Mouse (Mus musculus) megakaryocyte, embryonic 14.5 days (primary cell): Measurements from ENCODE around the gene Mettl15. TPM values are rescaled to one million over a fixed set of nuclear protein-coding genes. Genes with fewer than 3 reads are reported as not detected.

ENCODE experiments used
- H3K27me3 ChIP-seq: replicated peaks from 2 replicates; pipeline ENCODE3; 2012; ENCODE audit warnings: inconsistent platforms
- H3K36me3 ChIP-seq: replicated peaks from 2 replicates; pipeline ENCODE3; 2012; ENCODE audit warnings: low read length, inconsistent platforms, mixed read lengths
- H3K4me1 ChIP-seq: 2 replicates; pipeline ENCODE4 v1.6.1; 2012; ENCODE audit warnings: inconsistent platforms
- H3K4me3 ChIP-seq: replicated peaks from 2 replicates; pipeline ENCODE3; 2012; ENCODE audit warnings: moderate library complexity, mild to moderate bottlenecking, inconsistent platforms
- H3K9me3 ChIP-seq: 2 replicates; pipeline ENCODE4 v1.6.1; 2012; ENCODE audit warnings: inconsistent platforms
- FLI1 ChIP-seq: IDR thresholded peaks from 2 replicates; pipeline ENCODE4 v1.6.1; 2012; ENCODE audit warnings: low read length, inconsistent platforms, mixed read lengths
- GATA1 ChIP-seq: IDR thresholded peaks from 3 replicates; pipeline ENCODE4 v1.6.1; 2012; ENCODE audit warnings: mixed read lengths, low read length, inconsistent platforms, borderline replicate concordance
- polyA plus RNA-seq: library from polyadenylated mRNA; stranded (reverse); fragments of >175 nt; gene quantifications from 2 replicates; pipeline ENCODE4 v1.2.3, GENCODE M21; 2012; ENCODE audit warnings: low replicate concordance; ENCODE audit not compliant: insufficient read depth

The Mettl15 gene
- polyA plus RNA-seq = 0.08 TPM in 1 of 2 replicates, not detected in the other

DNA sequence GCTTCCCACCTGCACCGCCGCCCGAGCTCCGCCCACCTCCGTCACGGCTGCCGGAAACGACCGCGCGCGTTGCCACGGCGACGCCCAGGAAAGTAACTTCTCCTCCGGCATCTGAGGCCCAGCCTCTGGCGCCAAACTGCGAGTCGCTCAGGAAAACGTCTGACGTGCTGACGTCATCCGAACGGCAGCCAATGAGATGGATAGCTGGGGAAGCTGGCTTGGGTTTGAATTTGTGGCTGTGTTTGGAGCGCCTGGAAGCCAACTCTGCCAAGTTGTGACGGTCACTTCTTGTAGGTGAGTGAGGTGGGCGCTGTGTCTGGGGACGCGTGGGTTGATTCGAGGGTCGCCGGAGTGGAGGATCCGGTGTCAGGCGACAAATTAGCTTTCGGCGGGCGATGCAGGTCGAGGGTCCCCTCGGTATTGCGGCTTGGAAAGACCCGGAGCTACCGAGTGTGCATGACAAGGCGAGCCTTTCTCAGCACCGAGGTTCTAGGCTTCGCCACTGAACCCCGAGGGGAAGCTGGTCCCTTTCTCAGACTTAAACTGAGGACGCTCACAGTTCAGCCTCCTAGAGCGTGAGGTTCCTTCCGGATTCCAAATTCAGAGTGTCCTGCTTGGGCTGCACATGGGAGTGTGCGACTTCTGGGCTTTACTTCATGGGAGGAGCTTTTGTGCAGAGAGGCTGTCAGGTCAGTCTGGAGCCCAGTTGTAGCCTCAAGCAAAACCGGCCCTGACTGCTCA lies at the start of gene Mettl15, which contains the start of gene Kif18a:
Gene Mettl15 (minus strand): TSS at position 149 of the 741 bp plus-strand sequence.
Gene Kif18a (plus strand): TSS at position 139 of the 741 bp plus-strand sequence.
- H3K27me3 ChIP-seq = no peaks in the 10 kb centered on the region
- TF ChIP-seq GATA1 (no peak), FLI1 (0 out of 2 replicates have a peak, but pooled peaks have one; percentile 22)
- H3K9me3 ChIP-seq = no peaks in the 10 kb centered on the region
- H3K4me3 ChIP-seq = peak within 1 kb of the TSS; percentile 97
- H3K4me1 ChIP-seq = peaks cover 17% of the 10 kb centered on the region
- H3K36me3 ChIP-seq = no peaks in the 10 kb centered on the region

DNA sequence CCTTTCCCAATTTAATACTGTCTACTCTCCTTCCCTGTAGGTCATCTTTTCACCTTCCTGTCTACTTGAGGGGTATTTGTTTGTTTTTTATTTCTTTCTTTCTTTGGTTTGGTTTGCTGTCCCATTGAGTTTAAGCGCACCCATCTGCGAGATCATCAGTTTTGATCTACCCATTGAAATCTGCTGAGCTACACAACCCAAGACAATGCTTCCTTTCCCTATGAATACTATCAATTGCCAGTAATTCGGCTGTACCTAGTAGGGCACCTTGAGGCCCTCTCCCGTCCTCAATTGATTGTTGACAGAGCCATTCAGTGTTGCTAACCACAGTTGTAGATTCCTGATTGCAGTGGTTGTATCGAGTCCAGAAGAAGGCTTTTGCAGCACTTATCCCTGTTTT lies 30.8 kb upstream of the Mettl15 start:
- Histone ChIP-seq H3K9me3 (no peaks in the 10 kb centered on the region), H3K4me3 (no peak overlapping the region), H3K36me3 (peaks cover 51% of the 10 kb centered on the region), H3K27me3 (no peaks in the 10 kb centered on the region), H3K4me1 (no peaks in the 10 kb centered on the region)
- no peak for TF ChIP-seq FLI1
- no peak for TF ChIP-seq GATA1

DNA sequence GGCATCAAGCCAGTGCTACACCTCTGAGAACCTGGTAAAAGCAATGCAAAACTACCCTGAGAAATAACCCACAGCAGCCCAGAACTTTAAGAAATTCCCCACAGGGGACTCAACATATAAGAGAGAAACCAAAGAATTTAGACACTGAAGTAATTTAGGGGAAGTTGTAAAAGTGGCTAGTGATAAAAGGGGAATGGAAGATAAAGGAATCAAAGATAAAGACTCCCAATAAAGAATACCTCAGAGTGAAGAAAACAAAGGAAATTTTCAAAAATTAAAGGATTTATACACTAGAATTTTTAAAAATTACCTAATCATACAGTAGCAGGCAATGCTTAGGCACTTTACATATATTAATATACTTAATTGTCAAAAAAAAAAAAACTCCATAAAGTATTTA lies 23.1 kb upstream of the Mettl15 start:
- Histone ChIP-seq H3K4me1 (no peaks in the 10 kb centered on the region), H3K9me3 (no peaks in the 10 kb centered on the region), H3K36me3 (peaks cover 48% of the 10 kb centered on the region), H3K4me3 (no peak overlapping the region), H3K27me3 (no peaks in the 10 kb centered on the region)
- TF ChIP-seq GATA1 (no peak), FLI1 (no peak)

DNA sequence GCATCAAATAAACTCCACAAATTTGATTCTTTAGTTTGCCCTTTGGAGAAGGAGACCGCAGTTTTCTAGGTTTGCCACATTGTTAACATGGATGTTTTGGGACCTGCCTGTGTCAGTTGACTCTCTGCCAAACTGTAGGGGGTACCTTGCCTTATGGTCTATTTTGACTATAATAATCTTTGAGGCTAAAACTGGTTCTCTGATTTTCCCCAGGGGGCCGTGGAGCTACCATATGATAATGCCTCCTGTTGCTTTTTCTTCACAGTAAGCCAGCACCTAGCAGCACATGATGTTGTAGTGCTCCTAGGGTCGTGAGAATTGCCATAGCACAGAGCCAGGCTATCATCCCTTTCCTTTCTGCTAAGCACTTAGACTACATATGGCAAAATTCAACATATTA lies 21.7 kb upstream of the Mettl15 start:
- Histone ChIP-seq H3K4me3 (no peak overlapping the region), H3K27me3 (no peaks in the 10 kb centered on the region), H3K36me3 (peaks cover 44% of the 10 kb centered on the region), H3K9me3 (no peaks in the 10 kb centered on the region), H3K4me1 (no peaks in the 10 kb centered on the region)
- TF ChIP-seq FLI1 (no peak), GATA1 (no peak)

DNA sequence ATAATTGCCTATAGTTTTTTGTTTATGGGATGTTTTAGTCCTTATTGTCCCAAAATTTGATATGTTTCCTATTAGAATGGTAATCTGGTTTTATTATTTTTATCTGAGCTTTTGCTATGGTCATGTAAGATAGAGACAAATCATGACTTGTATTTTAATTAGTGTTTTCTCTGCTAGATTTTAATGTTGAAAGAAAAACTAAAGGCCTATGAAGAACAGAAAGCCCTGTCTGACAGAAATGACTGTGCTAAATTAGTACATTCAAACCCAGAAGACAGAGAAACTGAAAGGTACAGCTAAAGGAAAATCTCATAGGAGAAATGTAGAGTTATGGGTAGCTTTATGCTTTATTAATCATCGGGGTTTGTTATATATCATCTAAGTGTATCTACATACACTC lies 17.6 kb upstream of the Mettl15 start:
- TF ChIP-seq GATA1 (no peak), FLI1 (no peak)
- Histone ChIP-seq H3K4me3 (no peak overlapping the region), H3K36me3 (peaks cover 42% of the 10 kb centered on the region), H3K4me1 (no peaks in the 10 kb centered on the region), H3K9me3 (no peaks in the 10 kb centered on the region), H3K27me3 (no peaks in the 10 kb centered on the region)

DNA sequence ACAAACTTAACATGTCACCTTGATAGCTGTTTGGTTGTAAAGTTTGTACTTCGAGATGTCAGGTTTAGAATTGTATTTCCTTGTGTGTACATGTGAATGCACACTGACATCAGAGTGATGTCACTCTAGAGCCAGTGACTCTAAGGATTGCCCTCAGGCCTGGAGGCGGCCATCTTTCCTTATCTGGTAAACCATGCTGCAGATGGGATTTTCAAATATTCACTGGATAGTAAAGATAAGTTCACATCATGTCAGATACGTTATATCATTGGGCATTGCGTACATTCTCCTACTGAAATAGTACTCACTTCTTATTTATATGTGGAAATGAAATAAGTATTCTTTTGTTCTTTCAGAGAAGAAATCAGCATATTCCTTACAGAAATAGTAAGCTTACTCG lies 15.7 kb upstream of the Mettl15 start:
- no peaks in the 10 kb centered on the region for H3K9me3 ChIP-seq
- H3K4me3 ChIP-seq = no peak overlapping the region
- no peak for TF ChIP-seq GATA1
- no peak for TF ChIP-seq FLI1
- peaks cover 48% of the 10 kb centered on the region for H3K36me3 ChIP-seq
- H3K27me3 ChIP-seq = no peaks in the 10 kb centered on the region
- H3K4me1 ChIP-seq = no peaks in the 10 kb centered on the region

DNA sequence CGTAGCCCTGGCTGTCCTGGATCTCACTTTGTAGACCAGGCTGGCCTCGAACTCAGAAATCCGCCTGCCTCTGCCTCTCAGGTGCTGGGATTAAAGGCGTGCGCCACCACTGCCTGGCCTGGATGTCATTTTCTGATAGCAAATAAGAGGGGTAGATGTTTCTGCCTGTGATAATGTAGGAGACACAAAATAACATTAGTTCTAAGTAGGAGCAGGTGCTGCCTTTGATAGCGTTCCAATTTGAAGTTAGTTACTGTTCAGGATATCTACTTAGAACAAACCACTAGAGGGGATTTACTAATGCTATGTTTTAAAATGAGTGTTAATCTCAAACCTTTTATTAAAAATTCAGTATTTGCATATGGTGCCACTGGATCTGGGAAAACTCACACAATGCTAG lies 8.8 kb upstream of the Mettl15 start:
- Histone ChIP-seq H3K36me3 (peaks cover 43% of the 10 kb centered on the region), H3K9me3 (no peaks in the 10 kb centered on the region), H3K4me3 (no peak overlapping the region), H3K4me1 (peaks cover 16% of the 10 kb centered on the region), H3K27me3 (no peaks in the 10 kb centered on the region)
- TF ChIP-seq FLI1 (no peak), GATA1 (no peak)

DNA sequence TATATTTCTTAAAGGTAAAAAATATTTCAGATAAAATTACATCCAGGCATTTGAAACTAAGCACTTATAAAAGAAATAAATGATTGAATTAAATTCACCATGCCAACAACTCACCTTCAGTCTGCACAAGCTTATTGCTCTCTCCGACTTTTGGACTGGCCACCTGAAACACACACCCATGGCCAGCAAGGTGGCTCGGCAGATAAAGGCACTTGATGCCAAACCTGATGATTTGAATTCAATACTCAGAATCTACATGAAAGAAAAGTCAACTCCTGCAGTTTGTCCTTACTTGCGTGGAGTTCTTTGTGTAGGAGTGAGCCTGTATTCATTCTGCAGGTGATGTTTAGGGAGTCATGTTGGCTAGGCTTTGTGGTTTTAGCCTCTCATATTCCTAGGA lies 3.6 kb upstream of the Mettl15 start:
- no peak for TF ChIP-seq GATA1
- no peak for TF ChIP-seq FLI1
- H3K36me3 ChIP-seq = no peaks in the 10 kb centered on the region
- H3K4me3 ChIP-seq = no peak overlapping the region
- H3K4me1 ChIP-seq = peaks cover 27% of the 10 kb centered on the region
- no peaks in the 10 kb centered on the region for H3K9me3 ChIP-seq
- H3K27me3 ChIP-seq = no peaks in the 10 kb centered on the region

DNA sequence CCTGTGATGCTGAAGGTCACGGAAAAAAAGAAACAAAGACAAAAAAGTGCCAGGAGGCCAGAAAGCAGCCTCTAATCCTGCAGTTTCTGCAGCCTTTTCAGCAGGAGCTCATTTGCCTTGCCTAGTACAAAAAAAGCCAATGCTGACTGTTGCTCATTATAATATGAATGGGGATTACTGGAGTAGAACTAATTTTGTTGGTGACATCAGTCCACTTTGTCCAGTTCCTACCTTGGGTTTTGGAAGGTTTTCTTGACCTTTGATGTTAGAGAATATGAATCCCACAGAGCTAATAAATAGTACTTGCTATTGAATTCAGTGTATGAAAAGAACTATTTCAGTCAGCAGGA lies 768 bp upstream of the Mettl15 start:
- no peaks in the 10 kb centered on the region for H3K9me3 ChIP-seq
- no peak for TF ChIP-seq FLI1
- no peak for TF ChIP-seq GATA1
- H3K4me1 ChIP-seq = peaks cover 22% of the 10 kb centered on the region
- H3K4me3 ChIP-seq = peak overlapping the region; percentile 97
- no peaks in the 10 kb centered on the region for H3K27me3 ChIP-seq
- no peaks in the 10 kb centered on the region for H3K36me3 ChIP-seq

DNA sequence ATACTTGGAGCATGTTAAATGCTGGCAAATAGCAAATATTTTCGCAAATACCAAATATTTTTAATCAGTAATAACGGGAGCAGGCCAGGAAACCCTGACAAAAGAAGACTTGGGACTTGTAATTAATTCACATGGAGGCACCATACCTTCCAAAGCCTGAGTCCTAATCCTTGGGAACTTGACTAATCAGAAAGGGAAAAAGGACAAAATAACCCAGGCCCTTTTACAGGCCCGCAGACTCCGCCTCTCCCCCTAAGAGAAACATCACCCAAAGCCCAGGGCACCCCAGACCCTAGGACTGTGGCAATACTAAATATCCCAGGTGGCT lies 312 bp downstream of the Mettl15 start:
- Histone ChIP-seq H3K4me3 (peak overlapping the region; percentile 97), H3K4me1 (peaks cover 12% of the 10 kb centered on the region), H3K27me3 (no peaks in the 10 kb centered on the region), H3K9me3 (no peaks in the 10 kb centered on the region), H3K36me3 (no peaks in the 10 kb centered on the region)
- no peak for TF ChIP-seq GATA1
- no peak for TF ChIP-seq FLI1

DNA sequence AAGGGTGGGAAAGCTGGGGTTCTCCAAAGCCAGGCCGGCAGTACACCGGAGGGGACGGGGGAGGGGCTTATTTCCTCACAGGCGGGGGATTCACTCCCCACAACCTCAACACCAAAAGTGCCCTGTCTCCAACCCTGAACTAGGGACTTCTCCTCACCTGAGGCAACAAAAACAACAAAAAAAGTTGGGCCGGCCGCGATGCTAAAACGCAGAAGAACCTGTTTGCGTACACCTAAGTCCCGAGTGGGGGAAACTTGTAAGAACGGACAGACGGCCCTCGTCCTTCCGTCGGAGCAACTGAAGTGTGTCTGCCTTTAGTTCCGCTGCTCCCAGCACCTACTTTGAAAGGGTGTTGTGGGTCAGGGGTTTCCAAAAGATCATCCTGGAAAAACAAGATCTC lies 2.5 kb downstream of the Mettl15 start:
- Histone ChIP-seq H3K9me3 (no peaks in the 10 kb centered on the region), H3K36me3 (no peaks in the 10 kb centered on the region), H3K4me1 (peaks cover 12% of the 10 kb centered on the region), H3K4me3 (peak overlapping the region; percentile 94), H3K27me3 (no peaks in the 10 kb centered on the region)
- TF ChIP-seq GATA1 (no peak), FLI1 (no peak)
